Mouse (Mus musculus) skeletal muscle tissue, adult 2 months (tissue): ENCODE data around the gene Bola2.
"Not testable (repeated sequence)": the region's sequence is repeated elsewhere in the genome, so short reads cannot be mapped to it uniquely, and the experiment has no call there.

Source experiments
- DNase-seq: peaks from one replicate; pipeline ENCODE4 v3.0.0-alpha.2; 2012; ENCODE audit warnings: low read depth, low spot score

The Bola2 gene

GRCm38 (mm10) chr7:126695210-126695611 is at the start of gene Bola2:
Bola2 (plus strand) TSS chr7:126695401.
- peak; percentile 76 for DNase-seq

- DNase-seq: no peak
Measured at GRCm38 (mm10) chr7:126645708-126646107, 49.5 kb upstream of the Bola2 start.

- DNase-seq: no peak
Measured at GRCm38 (mm10) chr7:126648486-126648885, 46.7 kb upstream of the Bola2 start.

GRCm38 (mm10) chr7:126649231-126650051 is 45.8 kb upstream of the Bola2 start, which contains the start of gene Sgf29:
Sgf29 (plus strand) TSS chr7:126649309.
- DNase-seq: peak; percentile 85

- no peak for DNase-seq
Measured at GRCm38 (mm10) chr7:126650852-126651251, 44.3 kb upstream of the Bola2 start.

GRCm38 (mm10) chr7:126653991-126654390 is 41.2 kb upstream of the Bola2 start:
- no peak for DNase-seq

- no peak for DNase-seq
Measured at GRCm38 (mm10) chr7:126655695-126656094, 39.5 kb upstream of the Bola2 start.

GRCm38 (mm10) chr7:126657522-126657921 is 37.7 kb upstream of the Bola2 start:
- no peak for DNase-seq

GRCm38 (mm10) chr7:126659771-126660170 is 35.4 kb upstream of the Bola2 start:
- no peak for DNase-seq

GRCm38 (mm10) chr7:126663646-126664045 is 31.6 kb upstream of the Bola2 start:
- no peak for DNase-seq

- DNase-seq: no peak
Measured at GRCm38 (mm10) chr7:126665269-126665668, 29.9 kb upstream of the Bola2 start.

GRCm38 (mm10) chr7:126667495-126668090 is 27.6 kb upstream of the Bola2 start:
- DNase-seq: no peak

GRCm38 (mm10) chr7:126668452-126668851 is 26.7 kb upstream of the Bola2 start:
- DNase-seq: no peak

- DNase-seq: no peak
Measured at GRCm38 (mm10) chr7:126670152-126670551, 25.0 kb upstream of the Bola2 start.

- no peak for DNase-seq
Measured at GRCm38 (mm10) chr7:126672111-126672510, 23.1 kb upstream of the Bola2 start.

GRCm38 (mm10) chr7:126675104-126675503 is 20.1 kb upstream of the Bola2 start:
- DNase-seq: no peak

GRCm38 (mm10) chr7:126676207-126676606 is 19.0 kb upstream of the Bola2 start, which contains the start of gene Sult1a1:
Sult1a1 (minus strand) TSS chr7:126676432.
- peak; percentile 79 for DNase-seq

GRCm38 (mm10) chr7:126676631-126677220 is 18.5 kb upstream of the Bola2 start:
- DNase-seq: no peak

GRCm38 (mm10) chr7:126678545-126679341 is 16.5 kb upstream of the Bola2 start:
- no peak for DNase-seq

GRCm38 (mm10) chr7:126679683-126680082 is 15.5 kb upstream of the Bola2 start:
- DNase-seq: no peak

- DNase-seq: no peak
Measured at GRCm38 (mm10) chr7:126681221-126681620, 14.0 kb upstream of the Bola2 start.

GRCm38 (mm10) chr7:126688156-126688555 is 7.0 kb upstream of the Bola2 start:
- not testable (repeated sequence) for DNase-seq
